Mouse (Mus musculus): ENCODE results near the gene Piga. TPM values are rescaled to one million over a fixed set of nuclear protein-coding genes. Genes with fewer than 3 reads are reported as not detected.
A peak's percentile ranks its signal among the peaks of the same experiment; 100 is the strongest.

Piga gene
- polyA plus RNA-seq, 1 experiment, result 0.23 TPM

GRCm38 (mm10) chrX:164406133-164407022, 13.2 kb upstream of the Piga start:
- Histone ChIP-seq H3K4me3 (replicated peaks) (no peak overlapping the region), H3K36me3 (ENCODE audit: control insufficient read depth) (no peaks in the 10 kb centered on the region), H3K9me3 (ENCODE audit: control insufficient read depth, low read length) (no peaks in the 10 kb centered on the region), H3K4me1 (ENCODE audit: control insufficient read depth) (no peaks in the 10 kb centered on the region), H3K27me3 (ENCODE audit: control insufficient read depth) (no peaks in the 10 kb centered on the region; the same call in 1 of the 2 replicates)
- no peak for TF ChIP-seq TAL1 (IDR thresholded peaks at IDR 0.05; ENCODE audit: low read length)
- TF ChIP-seq GATA1 (IDR thresholded peaks at IDR 0.05; ENCODE audit: low read length), result no peak

- no peak for TF ChIP-seq GATA1 (IDR thresholded peaks at IDR 0.05; ENCODE audit: low read length)
- TF ChIP-seq TAL1 (IDR thresholded peaks at IDR 0.05; ENCODE audit: low read length), result no peak
- Histone ChIP-seq H3K9me3 (ENCODE audit: control insufficient read depth, low read length) (no peaks in the 10 kb centered on the region), H3K27me3 (ENCODE audit: control insufficient read depth) (no peaks in the 10 kb centered on the region; the same call in 1 of the 2 replicates), H3K4me1 (ENCODE audit: control insufficient read depth) (no peaks in the 10 kb centered on the region), H3K4me3 (replicated peaks) (no peak overlapping the region), H3K36me3 (ENCODE audit: control insufficient read depth) (no peaks in the 10 kb centered on the region)
Measured at GRCm38 (mm10) chrX:164408301-164408927, 11.2 kb upstream of the Piga start.

GRCm38 (mm10) chrX:164410562-164410961, 9.0 kb upstream of the Piga start:
- no peaks in the 10 kb centered on the region; the same call in 1 of the 2 replicates for H3K27me3 ChIP-seq (ENCODE audit: control insufficient read depth)
- no peaks in the 10 kb centered on the region for H3K36me3 ChIP-seq (ENCODE audit: control insufficient read depth)
- H3K9me3 ChIP-seq (ENCODE audit: control insufficient read depth, low read length), result no peaks in the 10 kb centered on the region
- no peaks in the 10 kb centered on the region for H3K4me1 ChIP-seq (ENCODE audit: control insufficient read depth)
- no peak for TF ChIP-seq TAL1 (IDR thresholded peaks at IDR 0.05; ENCODE audit: low read length)
- TF ChIP-seq GATA1 (IDR thresholded peaks at IDR 0.05; ENCODE audit: low read length), result no peak
- no peak overlapping the region for H3K4me3 ChIP-seq (replicated peaks)

GRCm38 (mm10) chrX:164416803-164417202, 2.8 kb upstream of the Piga start:
- Histone ChIP-seq H3K27me3 (ENCODE audit: control insufficient read depth) (no peaks in the 10 kb centered on the region), H3K36me3 (ENCODE audit: control insufficient read depth) (peaks cover 3% of the 10 kb centered on the region)

GRCm38 (mm10) chrX:164418008-164418407, 1.6 kb upstream of the Piga start:
- peaks cover 15% of the 10 kb centered on the region for H3K36me3 ChIP-seq (ENCODE audit: control insufficient read depth)
- H3K4me3 ChIP-seq (replicated peaks), result no peak overlapping the region
- no peaks in the 10 kb centered on the region for H3K9me3 ChIP-seq (ENCODE audit: control insufficient read depth, low read length)
- peaks cover 32% of the 10 kb centered on the region for H3K4me1 ChIP-seq (ENCODE audit: control insufficient read depth)
- no peaks in the 10 kb centered on the region for H3K27me3 ChIP-seq (ENCODE audit: control insufficient read depth)
- no peak for TF ChIP-seq GATA1 (IDR thresholded peaks at IDR 0.05; ENCODE audit: low read length)
- TF ChIP-seq TAL1 (IDR thresholded peaks at IDR 0.05; ENCODE audit: low read length), result no peak

More at GRCm38 (mm10) chrX:164416803-164417202, 2.8 kb upstream of the Piga start:
- Histone ChIP-seq H3K4me1 (ENCODE audit: control insufficient read depth) (peaks cover 24% of the 10 kb centered on the region), H3K9me3 (ENCODE audit: control insufficient read depth, low read length) (no peaks in the 10 kb centered on the region), H3K4me3 (replicated peaks) (no peak overlapping the region)
- no peak for TF ChIP-seq TAL1 (IDR thresholded peaks at IDR 0.05; ENCODE audit: low read length)

GRCm38 (mm10) chrX:164419955-164420354, 368 bp downstream of the Piga start:
- TF ChIP-seq TAL1 (IDR thresholded peaks at IDR 0.05; ENCODE audit: low read length) (no peak), GATA1 (IDR thresholded peaks at IDR 0.05; ENCODE audit: low read length) (no peak)
- H3K4me3 ChIP-seq (replicated peaks), result peak overlapping the region; percentile 88
- peaks cover 46% of the 10 kb centered on the region for H3K4me1 ChIP-seq (ENCODE audit: control insufficient read depth)
- H3K36me3 ChIP-seq (ENCODE audit: control insufficient read depth), result peaks cover 30% of the 10 kb centered on the region
- no peaks in the 10 kb centered on the region for H3K27me3 ChIP-seq (ENCODE audit: control insufficient read depth)
- H3K9me3 ChIP-seq (ENCODE audit: control insufficient read depth, low read length), result no peaks in the 10 kb centered on the region

GRCm38 (mm10) chrX:164420518-164420917, 931 bp downstream of the Piga start:
- Histone ChIP-seq H3K36me3 (ENCODE audit: control insufficient read depth) (peaks cover 35% of the 10 kb centered on the region), H3K9me3 (ENCODE audit: control insufficient read depth, low read length) (no peaks in the 10 kb centered on the region), H3K4me1 (ENCODE audit: control insufficient read depth) (peaks cover 52% of the 10 kb centered on the region), H3K4me3 (replicated peaks) (peak overlapping the region; percentile 88), H3K27me3 (ENCODE audit: control insufficient read depth) (no peaks in the 10 kb centered on the region)
- TF ChIP-seq TAL1 (IDR thresholded peaks at IDR 0.05; ENCODE audit: low read length) (no peak), GATA1 (IDR thresholded peaks at IDR 0.05; ENCODE audit: low read length) (no peak)

- no peaks in the 10 kb centered on the region for H3K9me3 ChIP-seq (ENCODE audit: control insufficient read depth, low read length)
- H3K4me3 ChIP-seq (replicated peaks), result peak overlapping the region; percentile 37
- TF ChIP-seq TAL1 (IDR thresholded peaks at IDR 0.05; ENCODE audit: low read length) (no peak), GATA1 (IDR thresholded peaks at IDR 0.05; ENCODE audit: low read length) (peak; percentile 5; the same call in 1 of the 2 replicates)
- H3K27me3 ChIP-seq (ENCODE audit: control insufficient read depth), result no peaks in the 10 kb centered on the region
- peaks cover 52% of the 10 kb centered on the region for H3K4me1 ChIP-seq (ENCODE audit: control insufficient read depth)
- peaks cover 77% of the 10 kb centered on the region for H3K36me3 ChIP-seq (ENCODE audit: control insufficient read depth)
Measured at GRCm38 (mm10) chrX:164424821-164425220, 5.2 kb downstream of the Piga start.

GRCm38 (mm10) chrX:164427295-164427694, 7.7 kb downstream of the Piga start:
- Histone ChIP-seq H3K36me3 (ENCODE audit: control insufficient read depth) (peaks cover 94% of the 10 kb centered on the region), H3K9me3 (ENCODE audit: control insufficient read depth, low read length) (no peaks in the 10 kb centered on the region), H3K4me3 (replicated peaks) (no peak overlapping the region), H3K4me1 (ENCODE audit: control insufficient read depth) (peaks cover 42% of the 10 kb centered on the region), H3K27me3 (ENCODE audit: control insufficient read depth) (no peaks in the 10 kb centered on the region)
- TF ChIP-seq GATA1 (IDR thresholded peaks at IDR 0.05; ENCODE audit: low read length), result no peak

Measured in erythroblast, embryonic 14.5 days (primary cell).